Comparison of ENCODE assay signal across 20 mouse cellular contexts in the genomic region with DNA sequence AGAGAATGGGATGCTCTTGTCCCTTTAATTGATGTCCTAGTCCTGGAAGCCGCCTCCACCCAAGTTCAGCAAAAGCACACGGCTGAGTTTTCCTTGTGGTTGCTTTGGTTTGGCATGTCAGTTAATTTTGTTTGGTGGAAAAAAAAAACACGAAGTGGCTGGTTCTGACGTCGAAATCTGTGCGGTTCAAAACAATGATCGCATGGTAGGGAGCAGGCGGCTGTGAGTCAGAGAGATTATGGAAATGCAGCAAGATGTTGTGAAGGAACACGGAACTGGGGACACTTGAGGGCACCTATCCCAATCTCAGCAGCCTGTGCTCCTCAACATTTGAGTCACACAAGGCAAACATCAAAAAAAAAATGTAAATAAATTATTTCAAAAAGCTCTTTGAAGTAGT.
DNase-seq lines count a peak whose midpoint lies in the region; ATAC-seq lines count a peak whose summit lies in the region.
"Had no signal": no experiment of that assay in that cellular context is flagged by ENCODE, and none has a peak within 500 bp of the region (broad histone marks: within the 10 kb centered on the region; RNA-seq: fewer than 3 reads in every experiment).

No protein-coding gene starts in this region.

- no peaks in the 10 kb centered on the region for H3K27me3 ChIP-seq in heart, embryonic 15.5 days
- H3K27me3 ChIP-seq: heart, embryonic 12.5 days; Patski had no signal

- H3K9ac ChIP-seq in heart, embryonic 15.5 days = no peak overlapping the region
- H3K9ac ChIP-seq: heart, embryonic 12.5 days; hindbrain, embryonic 13.5 days had no signal

- no peaks in the 10 kb centered on the region for H3K9me3 ChIP-seq in heart, embryonic 15.5 days (replicated peaks)
- H3K9me3 ChIP-seq: embryonic facial prominence, embryonic 10.5 days; heart, embryonic 12.5 days; hindbrain, embryonic 13.5 days had no signal

- peaks cover 31% of the 10 kb centered on the region for H3K4me1 ChIP-seq in heart, embryonic 15.5 days (replicated peaks)

- H3K4me3 ChIP-seq in heart, embryonic 15.5 days = no peak overlapping the region
- H3K4me3 ChIP-seq: embryonic facial prominence, embryonic 10.5 days; heart, adult 2 months; heart, embryonic 12.5 days; hindbrain, embryonic 13.5 days had no signal

- H3K36me3 ChIP-seq in heart, embryonic 15.5 days = no peaks in the 10 kb centered on the region
- H3K36me3 ChIP-seq: embryonic facial prominence, embryonic 10.5 days; heart, embryonic 12.5 days; hindbrain, embryonic 13.5 days had no signal

- H3K4me2 ChIP-seq in heart, embryonic 15.5 days = no peak overlapping the region
- H3K4me2 ChIP-seq: hindbrain, embryonic 13.5 days had no signal

- H3K27ac ChIP-seq in heart, embryonic 15.5 days = peak overlapping the region; percentile 92
- H3K27ac ChIP-seq: embryonic facial prominence, embryonic 10.5 days; hindbrain, embryonic 13.5 days; hindbrain, postnatal 0 days had no signal

- peak; percentile 11 for DNase-seq in adrenal gland, adult 2 months
- DNase-seq in adrenal gland, postnatal 14 days = no peak
- DNase-seq in heart, postnatal 4 days = no peak
- peak; percentile 14 for DNase-seq in lung, postnatal 25 days (ENCODE audit: low spot score)
- no peak for DNase-seq in lung, postnatal 14 days
- DNase-seq: adrenal gland, adult 8-10 months; cerebellum, adult 2 months; cerebellum, postnatal 10 days; heart, postnatal 36 days; kidney, adult 11 months had no signal

- ATAC-seq in heart, embryonic 15.5 days (replicated peaks; ENCODE audit: insufficient number of reproducible peaks, insufficient read depth, low FRiP score, low read depth) = no peak
- no peak for ATAC-seq in CD4-positive, CD25-positive, alpha-beta regulatory T cell, adult 4 months
- ATAC-seq: activated CD4-positive, CD25-positive, alpha-beta regulatory T cell, adult 4 months; forebrain, embryonic 14.5 days; hindbrain, postnatal 0 days; Patski had no signal

- WGBS in heart, embryonic 15.5 days = 70% methylated on average over 9 of the region's 9 CpGs

Comparison
In these comparisons a context has a peak if more than half of its experiments do, and no peak if none do; other contexts are left out.
1. DNase-seq: peak in adrenal gland, adult 2 months (single experiment) and lung, postnatal 25 days (single experiment); none in adrenal gland, postnatal 14 days (single experiment), heart, postnatal 4 days (single experiment) and lung, postnatal 14 days (single experiment).